Mouse (Mus musculus): Measurements from ENCODE around the gene Npr2. TPM values are rescaled to one million over a fixed set of nuclear protein-coding genes. Genes with fewer than 3 reads are reported as not detected.

The Npr2 gene
- polyA plus RNA-seq, 1 experiment from 2014 or later = 10.8 TPM

GRCm38 (mm10) chr4:43612534-43612933, 19.2 kb upstream of the Npr2 start:
- H3K27ac ChIP-seq (ENCODE audit: low read depth, low read length) = no peak overlapping the region

GRCm38 (mm10) chr4:43613060-43613730, 18.5 kb upstream of the Npr2 start:
- Histone ChIP-seq H3K4me2 (ENCODE audit: low read depth, low read length, severe bottlenecking) (no peak overlapping the region), H3K9ac (ENCODE audit: low read length) (no peak overlapping the region), H3K9me3 (ENCODE audit: control insufficient read depth, low read length) (no peaks in the 10 kb centered on the region), H3K27me3 (ENCODE audit: control insufficient read depth, insufficient read depth, low read length) (no peaks in the 10 kb centered on the region), H3K4me1 (replicated peaks; ENCODE audit: control insufficient read depth, insufficient read depth, low read length) (no peaks in the 10 kb centered on the region), H3K27ac (ENCODE audit: low read depth, low read length) (no peak overlapping the region), H3K4me3 (ENCODE audit: low read depth, low read length) (no peak overlapping the region), H3K36me3 (ENCODE audit: control insufficient read depth, insufficient read depth, low read length) (no peaks in the 10 kb centered on the region)
- ATAC-seq (replicated peaks; ENCODE audit: low FRiP score) = no peak
- no peak for DNase-seq (ENCODE audit: low spot score)
- 71% methylated on average over 3 of the region's 3 CpGs for WGBS

More at GRCm38 (mm10) chr4:43612534-43612933, 19.2 kb upstream of the Npr2 start:
- Histone ChIP-seq H3K36me3 (ENCODE audit: control insufficient read depth, insufficient read depth, low read length) (no peaks in the 10 kb centered on the region), H3K4me3 (ENCODE audit: low read depth, low read length) (no peak overlapping the region), H3K4me2 (ENCODE audit: low read depth, low read length, severe bottlenecking) (no peak overlapping the region), H3K27me3 (ENCODE audit: control insufficient read depth, insufficient read depth, low read length) (no peaks in the 10 kb centered on the region), H3K9me3 (ENCODE audit: control insufficient read depth, low read length) (no peaks in the 10 kb centered on the region), H3K4me1 (replicated peaks; ENCODE audit: control insufficient read depth, insufficient read depth, low read length) (no peaks in the 10 kb centered on the region), H3K9ac (ENCODE audit: low read length) (no peak overlapping the region)
- ATAC-seq (replicated peaks; ENCODE audit: low FRiP score) = no peak
- WGBS = 69% methylated on average over 10 of the region's 10 CpGs
- no peak for DNase-seq (ENCODE audit: low spot score)

- no peak for DNase-seq (ENCODE audit: low spot score)
- Histone ChIP-seq H3K36me3 (ENCODE audit: control insufficient read depth, insufficient read depth, low read length) (no peaks in the 10 kb centered on the region), H3K27ac (ENCODE audit: low read depth, low read length) (no peak overlapping the region), H3K4me3 (ENCODE audit: low read depth, low read length) (no peak overlapping the region), H3K9me3 (ENCODE audit: control insufficient read depth, low read length) (peaks cover 6% of the 10 kb centered on the region), H3K4me1 (replicated peaks; ENCODE audit: control insufficient read depth, insufficient read depth, low read length) (no peaks in the 10 kb centered on the region), H3K4me2 (ENCODE audit: low read depth, low read length, severe bottlenecking) (no peak overlapping the region), H3K27me3 (ENCODE audit: control insufficient read depth, insufficient read depth, low read length) (no peaks in the 10 kb centered on the region), H3K9ac (ENCODE audit: low read length) (no peak overlapping the region)
- ATAC-seq (replicated peaks; ENCODE audit: low FRiP score) = no peak
- WGBS = 88% methylated on average over 4 of the region's 4 CpGs
These were observed 11.5 kb upstream of the Npr2 start for GRCm38 (mm10) chr4:43620146-43620778.

GRCm38 (mm10) chr4:43629106-43629817, 2.5 kb upstream of the Npr2 start:
- no peak for ATAC-seq (replicated peaks; ENCODE audit: low FRiP score)
- Histone ChIP-seq H3K4me3 (ENCODE audit: low read depth, low read length) (no peak overlapping the region), H3K36me3 (ENCODE audit: control insufficient read depth, insufficient read depth, low read length) (no peaks in the 10 kb centered on the region), H3K9ac (ENCODE audit: low read length) (no peak overlapping the region), H3K4me2 (ENCODE audit: low read depth, low read length, severe bottlenecking) (no peak overlapping the region), H3K4me1 (replicated peaks; ENCODE audit: control insufficient read depth, insufficient read depth, low read length) (peaks cover 10% of the 10 kb centered on the region), H3K27me3 (ENCODE audit: control insufficient read depth, insufficient read depth, low read length) (peaks cover 6% of the 10 kb centered on the region), H3K27ac (ENCODE audit: low read depth, low read length) (no peak overlapping the region), H3K9me3 (ENCODE audit: control insufficient read depth, low read length) (peaks cover 10% of the 10 kb centered on the region)
- 39% methylated on average over 20 of the region's 20 CpGs for WGBS
- DNase-seq (ENCODE audit: low spot score) = peak; percentile 61

GRCm38 (mm10) chr4:43630030-43630581, 1.6 kb upstream of the Npr2 start:
- H3K4me3 ChIP-seq (ENCODE audit: low read depth, low read length) = no peak overlapping the region
- peaks cover 10% of the 10 kb centered on the region for H3K4me1 ChIP-seq (replicated peaks; ENCODE audit: control insufficient read depth, insufficient read depth, low read length)
- no peaks in the 10 kb centered on the region for H3K36me3 ChIP-seq (ENCODE audit: control insufficient read depth, insufficient read depth, low read length)
- H3K9ac ChIP-seq (ENCODE audit: low read length) = no peak overlapping the region
- DNase-seq (ENCODE audit: low spot score) (peak; percentile 81), ATAC-seq (replicated peaks; ENCODE audit: low FRiP score) (peak; percentile 58; the same call in 1 of the 2 replicates)
- H3K27ac ChIP-seq (ENCODE audit: low read depth, low read length) = 0 out of 2 replicates have a peak overlapping the region, but pooled peaks have one; percentile 50
- H3K9me3 ChIP-seq (ENCODE audit: control insufficient read depth, low read length) = peaks cover 6% of the 10 kb centered on the region
- WGBS = 3% methylated on average over 5 of the region's 5 CpGs
- H3K4me2 ChIP-seq (ENCODE audit: low read depth, low read length, severe bottlenecking) = peak overlapping the region; percentile 24; the same call in 1 of the 2 replicates
- H3K27me3 ChIP-seq (ENCODE audit: control insufficient read depth, insufficient read depth, low read length) = peaks cover 6% of the 10 kb centered on the region

- DNase-seq (ENCODE audit: low spot score) (peak; percentile 52), ATAC-seq (replicated peaks; ENCODE audit: low FRiP score) (peak; percentile 31; the same call in 1 of the 2 replicates)
- peak overlapping the region; percentile 50; the same call in 1 of the 2 replicates for H3K27ac ChIP-seq (ENCODE audit: low read depth, low read length)
- H3K9ac ChIP-seq (ENCODE audit: low read length) = peak overlapping the region; percentile 90; the same call in 1 of the 2 replicates
- peaks cover 10% of the 10 kb centered on the region for H3K4me1 ChIP-seq (replicated peaks; ENCODE audit: control insufficient read depth, insufficient read depth, low read length)
- 21% methylated on average over 5 of the region's 5 CpGs for WGBS
- H3K4me3 ChIP-seq (ENCODE audit: low read depth, low read length) = peak overlapping the region; percentile 64
- no peaks in the 10 kb centered on the region for H3K36me3 ChIP-seq (ENCODE audit: control insufficient read depth, insufficient read depth, low read length)
- H3K9me3 ChIP-seq (ENCODE audit: control insufficient read depth, low read length) = peaks cover under 1% of the 10 kb centered on the region; the same call in 1 of the 2 replicates
- H3K27me3 ChIP-seq (ENCODE audit: control insufficient read depth, insufficient read depth, low read length) = peaks cover 6% of the 10 kb centered on the region
- H3K4me2 ChIP-seq (ENCODE audit: low read depth, low read length, severe bottlenecking) = peak overlapping the region; percentile 90
These were observed 1.1 kb upstream of the Npr2 start for GRCm38 (mm10) chr4:43630671-43631045.

GRCm38 (mm10) chr4:43631956-43632920, 503 bp downstream of the Npr2 start:
- DNase-seq (ENCODE audit: low spot score) (peak; percentile 61), ATAC-seq (replicated peaks; ENCODE audit: low FRiP score) (0 out of 2 replicates have a peak, but pooled peaks have one; percentile 17)
- H3K27ac ChIP-seq (ENCODE audit: low read depth, low read length) = no peak overlapping the region
- H3K36me3 ChIP-seq (ENCODE audit: control insufficient read depth, insufficient read depth, low read length) = no peaks in the 10 kb centered on the region
- peaks cover 10% of the 10 kb centered on the region for H3K4me1 ChIP-seq (replicated peaks; ENCODE audit: control insufficient read depth, insufficient read depth, low read length)
- H3K9me3 ChIP-seq (ENCODE audit: control insufficient read depth, low read length) = no peaks in the 10 kb centered on the region
- peak overlapping the region; percentile 90 for H3K9ac ChIP-seq (ENCODE audit: low read length)
- peak overlapping the region; percentile 90 for H3K4me2 ChIP-seq (ENCODE audit: low read depth, low read length, severe bottlenecking)
- WGBS = 45% methylated on average over 42 of the region's 42 CpGs
- peak overlapping the region; percentile 64 for H3K4me3 ChIP-seq (ENCODE audit: low read depth, low read length)
- H3K27me3 ChIP-seq (ENCODE audit: control insufficient read depth, insufficient read depth, low read length) = peaks cover 6% of the 10 kb centered on the region

Data from forebrain, embryonic 11.5 days (tissue).